Mouse (Mus musculus) hindbrain, embryonic 13.5 days (tissue): ENCODE measurements around the gene Nr1i3. TPM values are rescaled to one million over a fixed set of nuclear protein-coding genes. Genes with fewer than 3 reads are reported as not detected.

ENCODE experiments used
- ATAC-seq: fragments of 200-750 bp; cut with Nextera tagmentation; 2 replicates; pipeline ENCODE4 v1.8.0; 2017; ENCODE audit warnings: moderate TSS enrichment; ENCODE audit not compliant: low FRiP score
- H3K27ac ChIP-seq: fragments of 300-500 bp; sonication (generic); 2 replicates; pipeline ENCODE4 v1.5.1; 2015; ENCODE audit warnings: inconsistent platforms, mild to moderate bottlenecking, moderate library complexity
- H3K27me3 ChIP-seq: fragments of 300-500 bp; sonication (generic); 2 replicates; pipeline ENCODE4 v1.6.1; 2015; ENCODE audit warnings: mild to moderate bottlenecking, inconsistent platforms
- H3K36me3 ChIP-seq: fragments of 300-500 bp; sonication (generic); 2 replicates; pipeline ENCODE4 v1.6.1; 2015; ENCODE audit warnings: mild to moderate bottlenecking, inconsistent platforms
- H3K4me1 ChIP-seq: fragments of 300-500 bp; sonication (generic); replicated peaks from 2 replicates; pipeline ENCODE4 v1.6.1; 2015; ENCODE audit warnings: inconsistent platforms
- H3K4me2 ChIP-seq: fragments of 300-500 bp; sonication (generic); 2 replicates; pipeline ENCODE4 v1.6.1; 2015; ENCODE audit warnings: inconsistent platforms, mild to moderate bottlenecking, moderate library complexity
- H3K4me3 ChIP-seq: fragments of 300-500 bp; sonication (generic); 2 replicates; pipeline ENCODE4 v1.5.1; 2015; ENCODE audit warnings: mild to moderate bottlenecking, inconsistent platforms
- H3K9ac ChIP-seq: fragments of 300-500 bp; sonication (generic); 2 replicates; pipeline ENCODE4 v1.6.1; 2015; ENCODE audit warnings: mild to moderate bottlenecking, inconsistent platforms
- H3K9me3 ChIP-seq: fragments of 300-500 bp; sonication (generic); 2 replicates; pipeline ENCODE4 v1.6.1; 2016; ENCODE audit warnings: inconsistent platforms
- WGBS: fragments of 180-500 bp; shearing (Covaris S2); methylation state at CpG from one replicate; pipeline ENCODE4 v1.1.7; 2015; 5-methylcytosine and 5-hydroxymethylcytosine counted together
- polyA plus RNA-seq: library from polyadenylated mRNA; unstranded; fragments of >200 nt; fragmentation: Nextera tagmentation; extraction: Ambion mirVana; gene quantifications from 2 replicates; pipeline ENCODE4 v1.2.1, GENCODE M21; 2015

The Nr1i3 gene
- polyA plus RNA-seq, 1 experiment from 2014 or later = 0.48 TPM

GRCm38 (mm10) chr1:171200769-171201168 lies 13.0 kb upstream of the Nr1i3 start:
- no peaks in the 10 kb centered on the region for H3K9me3 ChIP-seq
- H3K36me3 ChIP-seq = no peaks in the 10 kb centered on the region
- peaks cover 34% of the 10 kb centered on the region for H3K27me3 ChIP-seq
- H3K4me3 ChIP-seq = no peak overlapping the region
- ATAC-seq = no peak
- H3K27ac ChIP-seq = no peak overlapping the region
- WGBS = 88% methylated on average over 1 of the region's 1 CpGs
- H3K4me1 ChIP-seq = peaks cover 5% of the 10 kb centered on the region
- no peak overlapping the region for H3K9ac ChIP-seq
- H3K4me2 ChIP-seq = no peak overlapping the region

- Histone ChIP-seq H3K9me3 (no peaks in the 10 kb centered on the region), H3K27me3 (peaks cover 8% of the 10 kb centered on the region; the same call in 1 of the 2 replicates), H3K4me1 (peaks cover 10% of the 10 kb centered on the region; the same call in 1 of the 2 replicates), H3K9ac (no peak overlapping the region), H3K36me3 (no peaks in the 10 kb centered on the region), H3K4me3 (no peak overlapping the region), H3K4me2 (no peak overlapping the region), H3K27ac (no peak overlapping the region)
- ATAC-seq = no peak
- 62% methylated on average over 10 of the region's 11 CpGs for WGBS
Observed at GRCm38 (mm10) chr1:171203471-171204248, 10.1 kb upstream of the Nr1i3 start.

- Histone ChIP-seq H3K9ac (no peak overlapping the region), H3K4me3 (no peak overlapping the region), H3K4me2 (no peak overlapping the region), H3K27me3 (0 out of 2 replicates have a peak, but pooled peaks cover 5% of the 10 kb centered on the region), H3K4me1 (peaks cover 10% of the 10 kb centered on the region; the same call in 1 of the 2 replicates), H3K9me3 (no peaks in the 10 kb centered on the region), H3K27ac (no peak overlapping the region), H3K36me3 (no peaks in the 10 kb centered on the region)
- ATAC-seq = no peak
- 68% methylated on average over 7 of the region's 7 CpGs for WGBS
Observed at GRCm38 (mm10) chr1:171204249-171204644, 9.5 kb upstream of the Nr1i3 start.

- H3K27ac ChIP-seq = no peak overlapping the region
- ATAC-seq = no peak
- H3K9ac ChIP-seq = no peak overlapping the region
- H3K36me3 ChIP-seq = no peaks in the 10 kb centered on the region
- no peak overlapping the region for H3K4me3 ChIP-seq
- 56% methylated on average over 6 of the region's 6 CpGs for WGBS
- H3K27me3 ChIP-seq = no peaks in the 10 kb centered on the region
- H3K9me3 ChIP-seq = no peaks in the 10 kb centered on the region
- H3K4me2 ChIP-seq = no peak overlapping the region
- peaks cover 10% of the 10 kb centered on the region; the same call in 1 of the 2 replicates for H3K4me1 ChIP-seq
Observed at GRCm38 (mm10) chr1:171205704-171206493, 7.9 kb upstream of the Nr1i3 start.

GRCm38 (mm10) chr1:171209409-171209808 lies 4.4 kb upstream of the Nr1i3 start:
- no peak overlapping the region for H3K27ac ChIP-seq
- no peaks in the 10 kb centered on the region for H3K36me3 ChIP-seq
- peaks cover 10% of the 10 kb centered on the region; the same call in 1 of the 2 replicates for H3K4me1 ChIP-seq
- H3K27me3 ChIP-seq = no peaks in the 10 kb centered on the region
- 28% methylated on average over 4 of the region's 4 CpGs for WGBS
- no peak overlapping the region for H3K4me2 ChIP-seq
- no peaks in the 10 kb centered on the region for H3K9me3 ChIP-seq
- ATAC-seq = no peak
- H3K9ac ChIP-seq = no peak overlapping the region
- H3K4me3 ChIP-seq = no peak overlapping the region

- Histone ChIP-seq H3K4me3 (no peak overlapping the region), H3K4me2 (no peak overlapping the region), H3K27ac (no peak overlapping the region), H3K4me1 (no peaks in the 10 kb centered on the region), H3K36me3 (peaks cover 3% of the 10 kb centered on the region; the same call in 1 of the 2 replicates), H3K9me3 (no peaks in the 10 kb centered on the region), H3K9ac (no peak overlapping the region), H3K27me3 (no peaks in the 10 kb centered on the region)
- WGBS = 57% methylated on average over 3 of the region's 3 CpGs
- ATAC-seq = no peak
Observed at GRCm38 (mm10) chr1:171212854-171213253, 916 bp upstream of the Nr1i3 start.

- peaks cover 8% of the 10 kb centered on the region for H3K4me1 ChIP-seq
- no peak overlapping the region for H3K4me2 ChIP-seq
- ATAC-seq = no peak
- H3K4me3 ChIP-seq = no peak overlapping the region
- WGBS = 91% methylated on average over 18 of the region's 18 CpGs
- H3K36me3 ChIP-seq = peaks cover 22% of the 10 kb centered on the region
- H3K27ac ChIP-seq = no peak overlapping the region
- H3K9ac ChIP-seq = no peak overlapping the region
- no peaks in the 10 kb centered on the region for H3K9me3 ChIP-seq
- no peaks in the 10 kb centered on the region for H3K27me3 ChIP-seq
Observed at GRCm38 (mm10) chr1:171216241-171216955, 2.6 kb downstream of the Nr1i3 start.

GRCm38 (mm10) chr1:171220871-171221270 lies 7.1 kb downstream of the Nr1i3 start:
- Histone ChIP-seq H3K36me3 (peaks cover 22% of the 10 kb centered on the region), H3K27ac (no peak overlapping the region), H3K4me1 (peaks cover 18% of the 10 kb centered on the region), H3K27me3 (no peaks in the 10 kb centered on the region), H3K4me3 (peak overlapping the region; percentile 60), H3K9ac (peak overlapping the region; percentile 77), H3K9me3 (no peaks in the 10 kb centered on the region), H3K4me2 (peak overlapping the region; percentile 86)
- ATAC-seq = peak; percentile 15; the same call in 1 of the 2 replicates
- WGBS = 6% methylated on average over 10 of the region's 10 CpGs

- Histone ChIP-seq H3K4me2 (peak overlapping the region; percentile 86), H3K9me3 (no peaks in the 10 kb centered on the region), H3K4me1 (peaks cover 18% of the 10 kb centered on the region), H3K4me3 (peak overlapping the region; percentile 60), H3K9ac (peak overlapping the region; percentile 77), H3K27me3 (no peaks in the 10 kb centered on the region), H3K27ac (0 out of 2 replicates have a peak overlapping the region, but pooled peaks have one; percentile 55), H3K36me3 (peaks cover 22% of the 10 kb centered on the region)
- 6% methylated on average over 22 of the region's 22 CpGs for WGBS
- peak; percentile 39 for ATAC-seq
Observed at GRCm38 (mm10) chr1:171221281-171222193, 7.8 kb downstream of the Nr1i3 start.

GRCm38 (mm10) chr1:171222238-171223155 lies 8.7 kb downstream of the Nr1i3 start, which contains the start of gene Tomm40l:
Gene Tomm40l (minus strand): TSS chr1:171222514.
- Histone ChIP-seq H3K9ac (peak within 1 kb of the TSS; percentile 77), H3K4me2 (peak within 1 kb of the TSS; percentile 86), H3K4me3 (peak within 1 kb of the TSS; percentile 60), H3K4me1 (peaks cover 18% of the 10 kb centered on the region), H3K27ac (peak within 1 kb of the TSS; percentile 77), H3K36me3 (peaks cover 20% of the 10 kb centered on the region), H3K9me3 (no peaks in the 10 kb centered on the region), H3K27me3 (no peaks in the 10 kb centered on the region)
- WGBS = 1% methylated on average over 28 of the region's 28 CpGs
- peak; percentile 96 for ATAC-seq
